Mouse (Mus musculus): ENCODE data around the gene Pitpnc1. TPM values are rescaled to one million over a fixed set of nuclear protein-coding genes. Genes with fewer than 3 reads are reported as not detected.
A peak's percentile ranks its signal among the peaks of the same experiment; 100 is the strongest.

The Pitpnc1 gene
- polyA plus RNA-seq, 1 experiment: 0.74 TPM

DNA sequence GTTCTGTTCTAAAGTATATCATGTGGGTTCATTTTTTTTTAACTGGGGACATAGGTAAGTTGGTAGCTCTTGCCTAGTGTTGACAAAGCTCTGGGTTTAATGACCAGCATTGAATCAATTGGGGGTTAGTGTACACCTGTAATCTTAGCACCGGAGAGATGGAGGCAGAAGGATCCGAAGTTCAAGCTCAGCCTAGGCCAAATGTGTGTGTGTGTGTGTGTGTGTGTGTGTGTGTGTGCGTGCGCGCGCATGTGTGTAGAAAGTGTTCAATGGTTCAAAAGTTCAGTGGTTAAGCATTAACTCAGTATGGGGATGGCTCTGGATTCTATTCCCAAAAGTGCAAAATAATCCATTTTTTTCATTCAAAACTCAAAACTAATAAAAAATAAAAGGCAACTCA, 93.2 kb downstream of the Pitpnc1 start:
- no peaks in the 10 kb centered on the region for H3K27me3 ChIP-seq (ENCODE audit: control insufficient read depth, insufficient read depth, insufficient read length)
- no peaks in the 10 kb centered on the region for H3K36me3 ChIP-seq (ENCODE audit: control insufficient read depth, insufficient read depth)
- H3K4me3 ChIP-seq: no peak overlapping the region
- TF ChIP-seq MYOG (IDR thresholded peaks at IDR 0.05; ENCODE audit: control insufficient read depth in 1 of 3, insufficient read depth in 1 of 3, insufficient read length in 2 of 3, low read depth in 2 of 3): no peak
- no peak for TF ChIP-seq POLR2A (IDR thresholded peaks at IDR 0.05; ENCODE audit: insufficient read length, low read depth)
- no peak for TF ChIP-seq E2F4 (IDR thresholded peaks at IDR 0.05; ENCODE audit: insufficient read depth)
- TF ChIP-seq REST (IDR thresholded peaks at IDR 0.05; ENCODE audit: insufficient read depth, insufficient read length): no peak
- no peaks in the 10 kb centered on the region for H3K79me2 ChIP-seq (ENCODE audit: control insufficient read depth, insufficient read depth)
- no peak overlapping the region for H3K4me2 ChIP-seq (ENCODE audit: low read depth)
- no peak overlapping the region for H3ac ChIP-seq (ENCODE audit: control insufficient read depth, insufficient read length)

GRCm38 (mm10) chr11:107376272-107376671, 94.2 kb downstream of the Pitpnc1 start:
- TF ChIP-seq TCF3 (IDR thresholded peaks at IDR 0.05; ENCODE audit: insufficient read length, low read depth): peak; percentile 17
- TF ChIP-seq TCF12 (IDR thresholded peaks at IDR 0.05; ENCODE audit: insufficient read depth, poor library complexity, severe bottlenecking): peak; percentile 23
- no peak for TF ChIP-seq USF1 (IDR thresholded peaks at IDR 0.05; ENCODE audit: low read depth)
- Histone ChIP-seq H3K4me3 (no peak overlapping the region), H3ac (ENCODE audit: control insufficient read depth, insufficient read length) (no peak overlapping the region), H3K79me2 (ENCODE audit: control insufficient read depth, insufficient read depth) (no peaks in the 10 kb centered on the region), H3K36me3 (ENCODE audit: control insufficient read depth, insufficient read depth) (no peaks in the 10 kb centered on the region), H3K4me2 (ENCODE audit: low read depth) (peak overlapping the region; percentile 62), H3K27me3 (ENCODE audit: control insufficient read depth, insufficient read depth, insufficient read length) (no peaks in the 10 kb centered on the region)

DNA sequence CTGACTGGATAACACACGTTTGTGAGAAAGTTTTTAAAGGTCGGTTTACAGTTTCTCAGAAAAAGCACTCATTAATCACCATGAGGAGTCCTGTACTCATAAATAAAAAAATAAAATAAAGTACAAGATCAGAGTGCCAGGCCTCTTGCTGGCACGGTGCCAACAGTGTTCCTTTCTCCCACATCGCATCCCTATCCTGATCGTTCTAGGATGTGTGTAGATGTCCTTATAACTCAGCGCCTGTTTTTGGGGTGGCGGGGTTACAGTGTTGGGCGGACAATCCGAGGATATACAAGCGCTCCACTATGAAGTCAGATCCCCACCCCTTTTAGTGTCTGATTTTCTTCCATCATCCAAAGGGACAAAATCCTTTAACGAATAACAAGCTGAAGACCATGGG, 94.7 kb downstream of the Pitpnc1 start:
- Histone ChIP-seq H3K4me2 (ENCODE audit: low read depth) (peak overlapping the region; percentile 62), H3ac (ENCODE audit: control insufficient read depth, insufficient read length) (no peak overlapping the region), H3K27me3 (ENCODE audit: control insufficient read depth, insufficient read depth, insufficient read length) (no peaks in the 10 kb centered on the region), H3K4me3 (no peak overlapping the region), H3K79me2 (ENCODE audit: control insufficient read depth, insufficient read depth) (no peaks in the 10 kb centered on the region), H3K36me3 (ENCODE audit: control insufficient read depth, insufficient read depth) (no peaks in the 10 kb centered on the region)
- no peak for TF ChIP-seq USF1 (IDR thresholded peaks at IDR 0.05; ENCODE audit: low read depth)
- TF ChIP-seq MAX (IDR thresholded peaks at IDR 0.05; ENCODE audit: low read depth): no peak
- no peak for TF ChIP-seq POLR2AphosphoS2 (IDR thresholded peaks at IDR 0.05; ENCODE audit: insufficient read length, low read depth)
- TF ChIP-seq CEBPB (IDR thresholded peaks at IDR 0.05; ENCODE audit: insufficient read depth, poor library complexity, severe bottlenecking): no peak
- TF ChIP-seq MYOD1 (IDR thresholded peaks at IDR 0.05; ENCODE audit: control insufficient read depth in 1 of 3, insufficient read length in 2 of 3, low read depth in 2 of 3): no peak
- TF ChIP-seq E2F4 (IDR thresholded peaks at IDR 0.05; ENCODE audit: insufficient read depth): no peak
- TF ChIP-seq MYOG (IDR thresholded peaks at IDR 0.05; ENCODE audit: control insufficient read depth in 1 of 3, insufficient read depth in 1 of 3, insufficient read length in 2 of 3, low read depth in 2 of 3): no peak
- no peak for TF ChIP-seq TCF3 (IDR thresholded peaks at IDR 0.05; ENCODE audit: insufficient read length, low read depth)
- TF ChIP-seq REST (IDR thresholded peaks at IDR 0.05; ENCODE audit: insufficient read depth, insufficient read length): no peak
- TF ChIP-seq SRF (IDR thresholded peaks at IDR 0.05; ENCODE audit: control insufficient read depth, insufficient read length, low read depth): no peak
- TF ChIP-seq POLR2A (IDR thresholded peaks at IDR 0.05; ENCODE audit: insufficient read length, low read depth): no peak

- H3ac ChIP-seq (ENCODE audit: control insufficient read depth, insufficient read length): no peak overlapping the region
- H3K79me2 ChIP-seq (ENCODE audit: control insufficient read depth, insufficient read depth): no peaks in the 10 kb centered on the region
- no peak overlapping the region for H3K4me3 ChIP-seq
- H3K27me3 ChIP-seq (ENCODE audit: control insufficient read depth, insufficient read depth, insufficient read length): no peaks in the 10 kb centered on the region
- H3K4me2 ChIP-seq (ENCODE audit: low read depth): no peak overlapping the region
- TF ChIP-seq TCF12 (IDR thresholded peaks at IDR 0.05; ENCODE audit: insufficient read depth, poor library complexity, severe bottlenecking) (no peak), POLR2AphosphoS2 (IDR thresholded peaks at IDR 0.05; ENCODE audit: insufficient read length, low read depth) (no peak), E2F4 (IDR thresholded peaks at IDR 0.05; ENCODE audit: insufficient read depth) (no peak)
- H3K36me3 ChIP-seq (ENCODE audit: control insufficient read depth, insufficient read depth): no peaks in the 10 kb centered on the region
Measured at GRCm38 (mm10) chr11:107373569-107373968, 96.9 kb downstream of the Pitpnc1 start.

DNA sequence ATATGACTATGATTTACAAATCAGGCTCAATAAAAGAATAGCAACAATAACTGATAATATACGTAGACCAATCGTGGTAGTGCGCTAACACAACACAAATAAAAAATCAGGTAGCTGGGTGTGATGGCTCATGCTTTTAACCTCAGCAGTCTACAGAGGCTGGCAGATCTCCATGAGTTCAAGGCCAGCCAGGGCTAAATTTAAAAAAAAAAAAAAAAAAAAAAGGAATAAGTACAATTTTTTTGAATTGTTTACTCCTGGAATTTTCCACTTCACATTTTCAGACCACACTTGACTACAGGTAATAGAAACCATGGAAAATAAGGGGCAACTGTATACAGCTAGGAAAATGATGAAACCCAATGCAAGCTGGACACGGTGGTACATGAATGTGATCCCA, 97.3 kb downstream of the Pitpnc1 start:
- Histone ChIP-seq H3ac (ENCODE audit: control insufficient read depth, insufficient read length) (no peak overlapping the region), H3K79me2 (ENCODE audit: control insufficient read depth, insufficient read depth) (no peaks in the 10 kb centered on the region), H3K4me3 (no peak overlapping the region), H3K27me3 (ENCODE audit: control insufficient read depth, insufficient read depth, insufficient read length) (no peaks in the 10 kb centered on the region), H3K4me2 (ENCODE audit: low read depth) (no peak overlapping the region), H3K36me3 (ENCODE audit: control insufficient read depth, insufficient read depth) (no peaks in the 10 kb centered on the region)
- no peak for TF ChIP-seq USF1 (IDR thresholded peaks at IDR 0.05; ENCODE audit: low read depth)
- no peak for TF ChIP-seq MYOG (IDR thresholded peaks at IDR 0.05; ENCODE audit: control insufficient read depth in 1 of 3, insufficient read depth in 1 of 3, insufficient read length in 2 of 3, low read depth in 2 of 3)
- no peak for TF ChIP-seq TCF3 (IDR thresholded peaks at IDR 0.05; ENCODE audit: insufficient read length, low read depth)
- no peak for TF ChIP-seq SRF (IDR thresholded peaks at IDR 0.05; ENCODE audit: control insufficient read depth, insufficient read length, low read depth)
- no peak for TF ChIP-seq MAX (IDR thresholded peaks at IDR 0.05; ENCODE audit: low read depth)
- TF ChIP-seq TCF12 (IDR thresholded peaks at IDR 0.05; ENCODE audit: insufficient read depth, poor library complexity, severe bottlenecking): no peak

GRCm38 (mm10) chr11:107372688-107373087, 97.8 kb downstream of the Pitpnc1 start:
- no peaks in the 10 kb centered on the region for H3K36me3 ChIP-seq (ENCODE audit: control insufficient read depth, insufficient read depth)
- TF ChIP-seq MYOG (IDR thresholded peaks at IDR 0.05; ENCODE audit: control insufficient read depth in 1 of 3, insufficient read depth in 1 of 3, insufficient read length in 2 of 3, low read depth in 2 of 3): no peak
- TF ChIP-seq REST (IDR thresholded peaks at IDR 0.05; ENCODE audit: insufficient read depth, insufficient read length): no peak
- no peak for TF ChIP-seq POLR2A (IDR thresholded peaks at IDR 0.05; ENCODE audit: insufficient read length, low read depth)
- no peak for TF ChIP-seq POLR2AphosphoS2 (IDR thresholded peaks at IDR 0.05; ENCODE audit: insufficient read length, low read depth)
- no peak for TF ChIP-seq TCF3 (IDR thresholded peaks at IDR 0.05; ENCODE audit: insufficient read length, low read depth)
- TF ChIP-seq TCF12 (IDR thresholded peaks at IDR 0.05; ENCODE audit: insufficient read depth, poor library complexity, severe bottlenecking): no peak

More at GRCm38 (mm10) chr11:107372688-107373087, 97.8 kb downstream of the Pitpnc1 start:
- no peak overlapping the region for H3K4me3 ChIP-seq
- H3K4me2 ChIP-seq (ENCODE audit: low read depth): no peak overlapping the region
- no peak overlapping the region for H3ac ChIP-seq (ENCODE audit: control insufficient read depth, insufficient read length)
- H3K27me3 ChIP-seq (ENCODE audit: control insufficient read depth, insufficient read depth, insufficient read length): no peaks in the 10 kb centered on the region
- no peaks in the 10 kb centered on the region for H3K79me2 ChIP-seq (ENCODE audit: control insufficient read depth, insufficient read depth)
